Mouse (Mus musculus): ENCODE measurements around the gene Mal.

GRCm38 (mm10) chr2:127611386-127611785 is 45.1 kb downstream of the Mal start:
- TF ChIP-seq FLI1 (IDR thresholded peaks at IDR 0.05; ENCODE audit: low read length) (no peak), GATA1 (IDR thresholded peaks at IDR 0.05; ENCODE audit: borderline replicate concordance, low read length) (no peak)
